Mouse (Mus musculus) embryonic facial prominence, embryonic 10.5 days (tissue): ENCODE data around the gene She. TPM values are rescaled to one million over a fixed set of nuclear protein-coding genes. Genes with fewer than 3 reads are reported as not detected.
"Not testable (repeated sequence)": the region's sequence is repeated elsewhere in the genome, so short reads cannot be mapped to it uniquely, and the experiment has no call there.

Source experiments
- DNase-seq: peaks from one replicate; pipeline ENCODE4 v3.0.0-alpha.2; 2017; ENCODE audit warnings: low spot score
- H3K27ac ChIP-seq: fragments of 300-500 bp; sonication (generic); replicated peaks from 2 replicates; pipeline ENCODE4 v1.5.1; 2016; ENCODE audit warnings: mild to moderate bottlenecking
- H3K27me3 ChIP-seq: fragments of 300-500 bp; sonication (generic); replicated peaks from 2 replicates; pipeline ENCODE4 v1.6.1; 2016; ENCODE audit warnings: low read depth, mild to moderate bottlenecking; ENCODE audit not compliant: poor library complexity, severe bottlenecking
- H3K36me3 ChIP-seq: fragments of 300-500 bp; sonication (generic); replicated peaks from 2 replicates; pipeline ENCODE4 v1.6.1; 2016; ENCODE audit warnings: mild to moderate bottlenecking, moderate library complexity
- H3K4me1 ChIP-seq: fragments of 300-500 bp; sonication (generic); 2 replicates; pipeline ENCODE4 v1.6.1; 2016
- H3K4me3 ChIP-seq: fragments of 300-500 bp; sonication (generic); 2 replicates; pipeline ENCODE4 v1.5.1; 2016; ENCODE audit warnings: mild to moderate bottlenecking, moderate library complexity
- H3K9me3 ChIP-seq: fragments of 300-500 bp; sonication (generic); 2 replicates; pipeline ENCODE4 v1.6.1; 2016; ENCODE audit warnings: mild to moderate bottlenecking
- WGBS: fragments of 180-500 bp; shearing (Covaris S2); methylation state at CpG from one replicate; pipeline ENCODE4 v1.1.7; 2016; 5-methylcytosine and 5-hydroxymethylcytosine counted together
- polyA plus RNA-seq: library from polyadenylated mRNA; unstranded; fragments of >200 nt; fragmentation: Nextera tagmentation; extraction: Ambion mirVana; gene quantifications from 2 replicates; pipeline ENCODE4 v1.2.1, GENCODE M21; 2016

Gene She
- polyA plus RNA-seq = 2.5 and 2.7 TPM in 2 replicates

GRCm38 (mm10) chr3:89830815-89831591, at the start of gene She:
Gene She, plus strand, starts transcription at chr3:89831370.
- H3K27me3 ChIP-seq = peaks cover 77% of the 10 kb centered on the region
- peak within 1 kb of the TSS; percentile 69 for H3K27ac ChIP-seq
- H3K9me3 ChIP-seq = 0 out of 2 replicates have a peak, but pooled peaks cover 3% of the 10 kb centered on the region
- 3% methylated on average over 93 of the region's 96 CpGs for WGBS
- DNase-seq = peak; percentile 54
- H3K4me3 ChIP-seq = peak within 1 kb of the TSS; percentile 55
- H3K4me1 ChIP-seq = peaks cover 15% of the 10 kb centered on the region
- no peaks in the 10 kb centered on the region for H3K36me3 ChIP-seq

GRCm38 (mm10) chr3:89781640-89782039, 49.5 kb upstream of the She start:
- H3K27ac ChIP-seq = no peak overlapping the region
- peaks cover 75% of the 10 kb centered on the region for H3K36me3 ChIP-seq
- no peaks in the 10 kb centered on the region for H3K9me3 ChIP-seq
- DNase-seq = no peak
- WGBS = 86% methylated on average over 5 of the region's 5 CpGs
- no peaks in the 10 kb centered on the region for H3K27me3 ChIP-seq
- no peak overlapping the region for H3K4me3 ChIP-seq
- peaks cover 18% of the 10 kb centered on the region for H3K4me1 ChIP-seq

GRCm38 (mm10) chr3:89784991-89785753, 46.0 kb upstream of the She start:
- Histone ChIP-seq H3K27me3 (no peaks in the 10 kb centered on the region), H3K4me3 (no peak overlapping the region), H3K9me3 (no peaks in the 10 kb centered on the region), H3K27ac (peak overlapping the region; percentile 37; the same call in 1 of the 2 replicates), H3K36me3 (peaks cover 40% of the 10 kb centered on the region), H3K4me1 (peaks cover 21% of the 10 kb centered on the region)
- 24% methylated on average over 11 of the region's 11 CpGs for whole genome bisulfite sequencing
- peak; percentile 64 for DNase-seq

- H3K4me3 ChIP-seq = no peak overlapping the region
- no peak for DNase-seq
- no peaks in the 10 kb centered on the region for H3K27me3 ChIP-seq
- H3K4me1 ChIP-seq = peaks cover 21% of the 10 kb centered on the region
- no peak overlapping the region for H3K27ac ChIP-seq
- 74% methylated on average over 6 of the region's 6 CpGs for WGBS
- H3K36me3 ChIP-seq = peaks cover 29% of the 10 kb centered on the region
- no peaks in the 10 kb centered on the region for H3K9me3 ChIP-seq
These were observed 44.9 kb upstream of the She start for GRCm38 (mm10) chr3:89786275-89786674.

GRCm38 (mm10) chr3:89788680-89789352, 42.4 kb upstream of the She start:
- Histone ChIP-seq H3K4me1 (peaks cover 21% of the 10 kb centered on the region), H3K4me3 (no peak overlapping the region), H3K36me3 (peaks cover 3% of the 10 kb centered on the region), H3K9me3 (no peaks in the 10 kb centered on the region), H3K27ac (no peak overlapping the region), H3K27me3 (no peaks in the 10 kb centered on the region)
- DNase-seq = no peak
- WGBS = 76% methylated on average over 16 of the region's 16 CpGs

- Histone ChIP-seq H3K27ac (no peak overlapping the region), H3K4me3 (no peak overlapping the region), H3K36me3 (no peaks in the 10 kb centered on the region), H3K4me1 (peaks cover 5% of the 10 kb centered on the region), H3K9me3 (no peaks in the 10 kb centered on the region), H3K27me3 (no peaks in the 10 kb centered on the region; the same call in 1 of the 2 replicates)
- WGBS = 60% methylated on average over 2 of the region's 2 CpGs
- no peak for DNase-seq
These were observed 36.6 kb upstream of the She start for GRCm38 (mm10) chr3:89794616-89795015.

- Histone ChIP-seq H3K36me3 (no peaks in the 10 kb centered on the region), H3K4me3 (no peak overlapping the region), H3K9me3 (no peaks in the 10 kb centered on the region), H3K27me3 (no peaks in the 10 kb centered on the region; the same call in 1 of the 2 replicates), H3K27ac (no peak overlapping the region), H3K4me1 (peaks cover 7% of the 10 kb centered on the region)
- 83% methylated on average over 5 of the region's 5 CpGs for WGBS
- no peak for DNase-seq
These were observed 35.4 kb upstream of the She start for GRCm38 (mm10) chr3:89795746-89796145.

- 53% methylated on average over 4 of the region's 4 CpGs for WGBS
- H3K27ac ChIP-seq = no peak overlapping the region
- no peaks in the 10 kb centered on the region for H3K36me3 ChIP-seq
- peaks cover 7% of the 10 kb centered on the region for H3K4me1 ChIP-seq
- H3K9me3 ChIP-seq = no peaks in the 10 kb centered on the region
- no peak for DNase-seq
- H3K27me3 ChIP-seq = no peaks in the 10 kb centered on the region; the same call in 1 of the 2 replicates
- no peak overlapping the region for H3K4me3 ChIP-seq
These were observed 34.8 kb upstream of the She start for GRCm38 (mm10) chr3:89796358-89796757.

- no peak overlapping the region for H3K27ac ChIP-seq
- H3K4me1 ChIP-seq = peaks cover 7% of the 10 kb centered on the region
- no peaks in the 10 kb centered on the region for H3K36me3 ChIP-seq
- H3K27me3 ChIP-seq = no peaks in the 10 kb centered on the region; the same call in 1 of the 2 replicates
- WGBS = 83% methylated on average over 3 of the region's 3 CpGs
- no peaks in the 10 kb centered on the region for H3K9me3 ChIP-seq
- no peak for DNase-seq
- H3K4me3 ChIP-seq = no peak overlapping the region
These were observed 32.7 kb upstream of the She start for GRCm38 (mm10) chr3:89798518-89798917.

GRCm38 (mm10) chr3:89799476-89799875, 31.7 kb upstream of the She start:
- H3K4me1 ChIP-seq = peaks cover 7% of the 10 kb centered on the region
- no peaks in the 10 kb centered on the region for H3K9me3 ChIP-seq
- 2% methylated on average over 13 of the region's 13 CpGs for WGBS
- peak overlapping the region; percentile 61; the same call in 1 of the 2 replicates for H3K27ac ChIP-seq
- peak; percentile 45 for DNase-seq
- no peaks in the 10 kb centered on the region for H3K36me3 ChIP-seq
- H3K4me3 ChIP-seq = peak overlapping the region; percentile 45
- no peaks in the 10 kb centered on the region; the same call in 1 of the 2 replicates for H3K27me3 ChIP-seq

GRCm38 (mm10) chr3:89800078-89800477, 31.1 kb upstream of the She start:
- 25% methylated on average over 3 of the region's 3 CpGs for WGBS
- not testable (repeated sequence) for H3K27me3 ChIP-seq, DNase-seq

GRCm38 (mm10) chr3:89800774-89801506, 30.2 kb upstream of the She start:
- no peak overlapping the region for H3K27ac ChIP-seq
- H3K4me1 ChIP-seq = peaks cover 7% of the 10 kb centered on the region
- DNase-seq = no peak
- H3K9me3 ChIP-seq = 0 out of 2 replicates have a peak, but pooled peaks cover 3% of the 10 kb centered on the region
- WGBS = 60% methylated on average over 5 of the region's 5 CpGs
- no peaks in the 10 kb centered on the region for H3K36me3 ChIP-seq
- H3K27me3 ChIP-seq = no peaks in the 10 kb centered on the region; the same call in 1 of the 2 replicates
- no peak overlapping the region for H3K4me3 ChIP-seq

More at GRCm38 (mm10) chr3:89800078-89800477, 31.1 kb upstream of the She start:
- H3K36me3 ChIP-seq, H3K9me3 ChIP-seq, H3K27ac ChIP-seq, H3K4me3 ChIP-seq, H3K4me1 ChIP-seq: not testable (repeated sequence)
